Mouse (Mus musculus): ENCODE results near the gene Tmem119.

DNA sequence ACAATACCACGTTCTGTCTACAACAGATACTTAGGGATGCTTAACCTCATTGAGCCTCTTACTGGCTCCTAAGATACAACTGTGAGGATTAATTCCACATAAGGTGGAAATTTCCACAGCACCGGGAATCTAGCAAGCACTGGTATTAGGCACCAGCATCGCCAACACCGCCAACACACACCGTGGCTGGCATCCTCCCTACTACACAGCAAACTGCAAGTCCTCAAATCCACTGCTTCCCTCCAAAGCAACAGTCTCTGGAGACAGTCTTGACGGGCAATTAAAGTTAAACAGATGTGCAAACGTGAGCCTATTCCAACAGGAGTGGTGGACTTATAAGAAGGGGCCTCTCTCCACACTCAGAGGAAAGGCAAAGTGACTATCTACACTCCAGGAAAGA is 19.1 kb downstream of the Tmem119 start:
- TF ChIP-seq EP300 (IDR thresholded peaks at IDR 0.05; ENCODE audit: low read depth) (no peak), CTCF (IDR thresholded peaks at IDR 0.05; ENCODE audit: low read depth) (no peak)

Measured in liver, embryonic 14.5 days (tissue).